Mouse (Mus musculus) forebrain, embryonic 10.5 days (tissue): ENCODE measurements around the gene Hip1r. TPM values are rescaled to one million over a fixed set of nuclear protein-coding genes. Genes with fewer than 3 reads are reported as not detected.

Experiments
- DNase-seq: peaks from one replicate; pipeline ENCODE4 v3.0.0-alpha.2; 2017; ENCODE audit warnings: low spot score; ENCODE audit errors: extremely low spot score
- H3K27ac ChIP-seq: fragments of 300-500 bp; sonication (generic); 2 replicates; pipeline ENCODE4 v1.5.1; 2016; ENCODE audit warnings: mild to moderate bottlenecking
- H3K27me3 ChIP-seq: fragments of 300-500 bp; sonication (generic); 2 replicates; pipeline ENCODE4 v1.6.1; 2016; ENCODE audit warnings: mild to moderate bottlenecking; ENCODE audit not compliant: poor library complexity, severe bottlenecking
- H3K36me3 ChIP-seq: fragments of 300-500 bp; sonication (generic); replicated peaks from 2 replicates; pipeline ENCODE4 v1.6.1; 2016; ENCODE audit warnings: mild to moderate bottlenecking, moderate library complexity
- H3K4me1 ChIP-seq: fragments of 300-500 bp; sonication (generic); 2 replicates; pipeline ENCODE4 v1.6.1; 2016
- H3K4me3 ChIP-seq: fragments of 300-500 bp; sonication (generic); 2 replicates; pipeline ENCODE4 v1.5.1; 2016; ENCODE audit warnings: mild to moderate bottlenecking, moderate library complexity
- H3K9me3 ChIP-seq: fragments of 300-500 bp; sonication (generic); 2 replicates; pipeline ENCODE4 v1.6.1; 2016; ENCODE audit warnings: mild to moderate bottlenecking, moderate library complexity
- WGBS: fragments of 180-500 bp; shearing (Covaris S2); methylation state at CpG from one replicate; pipeline ENCODE4 v1.1.7; 2016; 5-methylcytosine and 5-hydroxymethylcytosine counted together
- polyA plus RNA-seq: library from polyadenylated mRNA; unstranded; fragments of >200 nt; fragmentation: Nextera tagmentation; extraction: Ambion mirVana; gene quantifications from 2 replicates; pipeline ENCODE4 v1.2.1, GENCODE M21; 2016

Gene Hip1r
- polyA plus RNA-seq, 1 experiment from 2014 or later: 7.7 TPM

- no peaks in the 10 kb centered on the region for H3K27me3 ChIP-seq
- no peaks in the 10 kb centered on the region for H3K9me3 ChIP-seq
- H3K4me1 ChIP-seq: peaks cover 5% of the 10 kb centered on the region; the same call in 1 of the 2 replicates
- WGBS: 88% methylated on average over 8 of the region's 8 CpGs
- no peaks in the 10 kb centered on the region for H3K36me3 ChIP-seq
- no peak overlapping the region for H3K4me3 ChIP-seq
- no peak for DNase-seq
- no peak overlapping the region for H3K27ac ChIP-seq
These were observed 16.2 kb upstream of the Hip1r start for GRCm38 (mm10) chr5:123957213-123957612.

- DNase-seq: no peak
- Histone ChIP-seq H3K9me3 (no peaks in the 10 kb centered on the region), H3K27me3 (no peaks in the 10 kb centered on the region), H3K36me3 (no peaks in the 10 kb centered on the region), H3K4me3 (no peak overlapping the region), H3K4me1 (peaks cover 5% of the 10 kb centered on the region; the same call in 1 of the 2 replicates), H3K27ac (no peak overlapping the region)
- WGBS: 78% methylated on average over 3 of the region's 3 CpGs
These were observed 14.4 kb upstream of the Hip1r start for GRCm38 (mm10) chr5:123959018-123959417.

GRCm38 (mm10) chr5:123960129-123960528, 13.3 kb upstream of the Hip1r start:
- Histone ChIP-seq H3K4me1 (peaks cover 5% of the 10 kb centered on the region; the same call in 1 of the 2 replicates), H3K27me3 (no peaks in the 10 kb centered on the region), H3K9me3 (no peaks in the 10 kb centered on the region), H3K27ac (no peak overlapping the region), H3K36me3 (no peaks in the 10 kb centered on the region), H3K4me3 (no peak overlapping the region)
- WGBS: 85% methylated on average over 8 of the region's 8 CpGs
- DNase-seq: no peak

- WGBS: 90% methylated on average over 12 of the region's 12 CpGs
- H3K27ac ChIP-seq: no peak overlapping the region
- no peaks in the 10 kb centered on the region for H3K27me3 ChIP-seq
- no peak for DNase-seq
- no peaks in the 10 kb centered on the region for H3K36me3 ChIP-seq
- H3K4me1 ChIP-seq: peaks cover 5% of the 10 kb centered on the region; the same call in 1 of the 2 replicates
- H3K4me3 ChIP-seq: no peak overlapping the region
- no peaks in the 10 kb centered on the region for H3K9me3 ChIP-seq
These were observed 12.4 kb upstream of the Hip1r start for GRCm38 (mm10) chr5:123961046-123961445.

- no peaks in the 10 kb centered on the region for H3K4me1 ChIP-seq
- no peaks in the 10 kb centered on the region for H3K27me3 ChIP-seq
- H3K36me3 ChIP-seq: no peaks in the 10 kb centered on the region
- DNase-seq: no peak
- 94% methylated on average over 4 of the region's 4 CpGs for WGBS
- no peak overlapping the region for H3K4me3 ChIP-seq
- H3K9me3 ChIP-seq: no peaks in the 10 kb centered on the region
- no peak overlapping the region for H3K27ac ChIP-seq
These were observed 9.2 kb upstream of the Hip1r start for GRCm38 (mm10) chr5:123964208-123964607.

GRCm38 (mm10) chr5:123966759-123967158, 6.7 kb upstream of the Hip1r start:
- Histone ChIP-seq H3K9me3 (no peaks in the 10 kb centered on the region), H3K27me3 (0 out of 2 replicates have a peak, but pooled peaks cover 2% of the 10 kb centered on the region), H3K27ac (no peak overlapping the region), H3K36me3 (no peaks in the 10 kb centered on the region), H3K4me3 (no peak overlapping the region), H3K4me1 (no peaks in the 10 kb centered on the region)
- no peak for DNase-seq
- WGBS: 90% methylated on average over 2 of the region's 2 CpGs

GRCm38 (mm10) chr5:123968468-123968867, 5.0 kb upstream of the Hip1r start:
- no peak overlapping the region for H3K4me3 ChIP-seq
- 96% methylated on average over 5 of the region's 5 CpGs for WGBS
- DNase-seq: no peak
- peaks cover 18% of the 10 kb centered on the region for H3K27me3 ChIP-seq
- no peaks in the 10 kb centered on the region for H3K9me3 ChIP-seq
- H3K4me1 ChIP-seq: peaks cover 5% of the 10 kb centered on the region
- no peak overlapping the region for H3K27ac ChIP-seq
- H3K36me3 ChIP-seq: no peaks in the 10 kb centered on the region

GRCm38 (mm10) chr5:123969216-123969615, 4.2 kb upstream of the Hip1r start:
- H3K9me3 ChIP-seq: no peaks in the 10 kb centered on the region
- no peak overlapping the region for H3K27ac ChIP-seq
- peaks cover 12% of the 10 kb centered on the region for H3K4me1 ChIP-seq
- H3K36me3 ChIP-seq: no peaks in the 10 kb centered on the region
- no peak for DNase-seq
- no peak overlapping the region for H3K4me3 ChIP-seq
- peaks cover 20% of the 10 kb centered on the region for H3K27me3 ChIP-seq
- WGBS: 79% methylated on average over 8 of the region's 8 CpGs

GRCm38 (mm10) chr5:123970576-123970975, 2.9 kb upstream of the Hip1r start:
- WGBS: 88% methylated on average over 4 of the region's 4 CpGs
- peaks cover 33% of the 10 kb centered on the region for H3K27me3 ChIP-seq

GRCm38 (mm10) chr5:123972453-123972852, 975 bp upstream of the Hip1r start:
- H3K4me3 ChIP-seq: no peak overlapping the region
- peaks cover 46% of the 10 kb centered on the region for H3K27me3 ChIP-seq
- peaks cover 35% of the 10 kb centered on the region for H3K4me1 ChIP-seq
- H3K27ac ChIP-seq: no peak overlapping the region
- no peaks in the 10 kb centered on the region for H3K9me3 ChIP-seq
- no peaks in the 10 kb centered on the region for H3K36me3 ChIP-seq
- 78% methylated on average over 6 of the region's 6 CpGs for WGBS
- no peak for DNase-seq

More at GRCm38 (mm10) chr5:123970576-123970975, 2.9 kb upstream of the Hip1r start:
- Histone ChIP-seq H3K36me3 (no peaks in the 10 kb centered on the region), H3K9me3 (no peaks in the 10 kb centered on the region), H3K4me3 (no peak overlapping the region), H3K4me1 (peaks cover 19% of the 10 kb centered on the region), H3K27ac (no peak overlapping the region)
- no peak for DNase-seq

- peaks cover 39% of the 10 kb centered on the region for H3K4me1 ChIP-seq
- H3K4me3 ChIP-seq: peak overlapping the region; percentile 78
- under 1% methylated on average over 14 of the region's 14 CpGs for WGBS
- no peaks in the 10 kb centered on the region for H3K36me3 ChIP-seq
- peak overlapping the region; percentile 82 for H3K27ac ChIP-seq
- no peak for DNase-seq
- peaks cover 46% of the 10 kb centered on the region for H3K27me3 ChIP-seq
- H3K9me3 ChIP-seq: no peaks in the 10 kb centered on the region
These were observed 704 bp downstream of the Hip1r start for GRCm38 (mm10) chr5:123974179-123974485.

GRCm38 (mm10) chr5:123974616-123975111, 1.2 kb downstream of the Hip1r start:
- Histone ChIP-seq H3K27ac (no peak overlapping the region), H3K27me3 (peaks cover 46% of the 10 kb centered on the region), H3K4me1 (peaks cover 42% of the 10 kb centered on the region), H3K4me3 (peak overlapping the region; percentile 78), H3K9me3 (no peaks in the 10 kb centered on the region), H3K36me3 (no peaks in the 10 kb centered on the region)
- WGBS: 41% methylated on average over 11 of the region's 11 CpGs
- DNase-seq: no peak

- H3K27ac ChIP-seq: no peak overlapping the region
- no peak overlapping the region for H3K4me3 ChIP-seq
- H3K9me3 ChIP-seq: no peaks in the 10 kb centered on the region
- no peak for DNase-seq
- no peaks in the 10 kb centered on the region for H3K36me3 ChIP-seq
- H3K4me1 ChIP-seq: peaks cover 42% of the 10 kb centered on the region
- WGBS: 85% methylated on average over 6 of the region's 6 CpGs
- peaks cover 46% of the 10 kb centered on the region for H3K27me3 ChIP-seq
These were observed 2.3 kb downstream of the Hip1r start for GRCm38 (mm10) chr5:123975668-123976180.

GRCm38 (mm10) chr5:123977231-123977630, 3.8 kb downstream of the Hip1r start:
- no peak overlapping the region for H3K4me3 ChIP-seq
- no peak overlapping the region for H3K27ac ChIP-seq
- H3K27me3 ChIP-seq: peaks cover 39% of the 10 kb centered on the region
- H3K36me3 ChIP-seq: no peaks in the 10 kb centered on the region
- no peaks in the 10 kb centered on the region for H3K9me3 ChIP-seq
- H3K4me1 ChIP-seq: peaks cover 42% of the 10 kb centered on the region
- no peak for DNase-seq
- 48% methylated on average over 3 of the region's 3 CpGs for WGBS
